Mouse (Mus musculus) ES-Bruce4 (cell line): Measurements from ENCODE around the gene Btbd35f20. TPM values are rescaled to one million over a fixed set of nuclear protein-coding genes. Genes with fewer than 3 reads are reported as not detected.
"Not testable (repeated sequence)": the region's sequence is repeated elsewhere in the genome, so short reads cannot be mapped to it uniquely, and the experiment has no call there.

Experiments
- H3K27ac ChIP-seq: 2 replicates; pipeline ENCODE4 v1.5.1; 2012; ENCODE audit warnings: low read length, inconsistent platforms; ENCODE audit not compliant: insufficient read depth
- H3K27me3 ChIP-seq: 2 replicates; pipeline ENCODE4 v1.6.1; 2012; ENCODE audit warnings: mild to moderate bottlenecking, low read length, inconsistent platforms; ENCODE audit not compliant: control insufficient read depth, poor library complexity, insufficient read depth, severe bottlenecking
- H3K36me3 ChIP-seq: 2 replicates; pipeline ENCODE4 v1.6.1; 2012; ENCODE audit warnings: inconsistent platforms, mild to moderate bottlenecking, low read length, moderate library complexity; ENCODE audit not compliant: control insufficient read depth, poor library complexity, insufficient read depth, severe bottlenecking
- H3K4me1 ChIP-seq: one replicate; pipeline ENCODE4 v1.8.1; 2011; ENCODE audit warnings: low read length; ENCODE audit not compliant: control insufficient read depth, insufficient read depth
- H3K4me3 ChIP-seq: 2 replicates; pipeline ENCODE4 v1.5.1; 2011; ENCODE audit warnings: low read depth, mild to moderate bottlenecking, low read length
- H3K9ac ChIP-seq: 2 replicates; pipeline ENCODE4 v1.6.1; 2012; ENCODE audit warnings: low read depth, mild to moderate bottlenecking, inconsistent platforms; ENCODE audit not compliant: poor library complexity, severe bottlenecking
- H3K9me3 ChIP-seq: replicated peaks from 2 replicates; pipeline ENCODE4 v1.6.1; 2012; ENCODE audit warnings: mild to moderate bottlenecking, low read length, inconsistent platforms; ENCODE audit not compliant: control insufficient read depth, poor library complexity, insufficient read depth, severe bottlenecking
- polyA plus RNA-seq: library from polyadenylated mRNA; stranded (reverse); fragments of >200 nt; gene quantifications from 2 replicates; pipeline ENCODE4 v1.2.4, GENCODE M21; 2011; ENCODE audit warnings: low read depth; ENCODE audit not compliant: missing spikeins, insufficient read depth, insufficient read length

Gene Btbd35f20
- polyA plus RNA-seq: not detected in 2 replicates

- H3K9me3 ChIP-seq, H3K27ac ChIP-seq, H3K27me3 ChIP-seq, H3K4me1 ChIP-seq, H3K4me3 ChIP-seq, H3K9ac ChIP-seq, H3K36me3 ChIP-seq: not testable (repeated sequence)
These were observed at the start of gene Btbd35f20 for GRCm38 (mm10) chrX:4291145-4291544. Gene Btbd35f20 (minus strand): TSS chrX:4291245.

Other genes starting within 250 kb of the Btbd35f20 start
- gene Btbd35f28, start 94.7 kb downstream of the Btbd35f20 start, polyA plus RNA-seq: not detected in 2 replicates
- gene Btbd35f17, start 79.4 kb upstream of the Btbd35f20 start, polyA plus RNA-seq: not detected in 2 replicates